Mouse (Mus musculus): ENCODE data around the gene Rasd1. TPM values are rescaled to one million over a fixed set of nuclear protein-coding genes. Genes with fewer than 3 reads are reported as not detected.

The Rasd1 gene
- polyA plus RNA-seq, 1 experiment from 2014 or later = 1.9 TPM

DNA sequence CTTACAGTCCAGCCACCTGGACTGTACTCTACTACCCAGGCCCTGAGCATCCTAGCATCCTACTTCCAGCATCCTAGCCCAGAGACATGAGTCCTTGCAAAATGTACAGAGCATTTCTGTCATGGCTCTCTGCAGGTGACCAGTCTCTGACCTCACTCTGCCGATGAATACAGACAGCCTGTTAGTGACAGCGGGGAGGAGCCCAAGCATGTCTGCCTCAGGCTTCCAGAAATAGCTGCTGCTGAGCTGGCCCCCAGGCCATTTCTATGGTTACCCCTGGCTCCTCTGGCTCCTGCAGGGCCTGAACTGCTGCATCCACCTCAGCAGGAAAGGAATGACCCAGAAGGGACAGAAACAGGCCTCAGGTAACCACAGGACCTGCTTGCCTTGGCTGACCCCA, 6.9 kb upstream of the Rasd1 start:
- no peak for ATAC-seq (ENCODE audit: low FRiP score, low read depth)
- WGBS = 84% methylated on average over 2 of the region's 2 CpGs
- H3K27ac ChIP-seq (replicated peaks) = no peak overlapping the region
- H3K4me2 ChIP-seq (replicated peaks) = no peak overlapping the region
- H3K9ac ChIP-seq (replicated peaks) = peak overlapping the region; percentile 20; the same call in 1 of the 2 replicates
- peaks cover 11% of the 10 kb centered on the region; the same call in 1 of the 2 replicates for H3K4me1 ChIP-seq
- H3K4me3 ChIP-seq = no peak overlapping the region
- H3K36me3 ChIP-seq = no peaks in the 10 kb centered on the region
- no peaks in the 10 kb centered on the region for H3K9me3 ChIP-seq
- H3K27me3 ChIP-seq = peaks cover 12% of the 10 kb centered on the region

DNA sequence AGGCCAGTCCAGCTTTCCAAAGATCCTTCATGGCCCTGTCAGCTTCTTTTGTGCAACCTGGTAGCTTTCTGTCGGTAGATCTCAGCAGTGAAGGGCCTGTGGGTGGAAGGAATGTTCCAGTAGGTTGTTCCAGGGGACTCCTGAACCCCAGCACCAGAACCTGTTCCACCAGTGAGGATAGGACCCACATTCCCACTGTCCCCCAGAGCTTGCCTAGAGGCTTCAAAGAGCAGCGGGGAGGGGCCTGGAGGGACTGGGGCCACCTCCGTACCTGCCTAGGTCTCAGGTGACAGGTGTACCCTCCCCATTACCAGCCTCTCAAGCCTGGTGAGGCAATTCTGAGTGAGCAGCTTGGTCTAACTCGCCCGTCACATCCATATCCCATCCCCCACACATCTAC, 6.0 kb upstream of the Rasd1 start:
- no peak for ATAC-seq (ENCODE audit: low FRiP score, low read depth)
- peaks cover 19% of the 10 kb centered on the region for H3K27me3 ChIP-seq

DNA sequence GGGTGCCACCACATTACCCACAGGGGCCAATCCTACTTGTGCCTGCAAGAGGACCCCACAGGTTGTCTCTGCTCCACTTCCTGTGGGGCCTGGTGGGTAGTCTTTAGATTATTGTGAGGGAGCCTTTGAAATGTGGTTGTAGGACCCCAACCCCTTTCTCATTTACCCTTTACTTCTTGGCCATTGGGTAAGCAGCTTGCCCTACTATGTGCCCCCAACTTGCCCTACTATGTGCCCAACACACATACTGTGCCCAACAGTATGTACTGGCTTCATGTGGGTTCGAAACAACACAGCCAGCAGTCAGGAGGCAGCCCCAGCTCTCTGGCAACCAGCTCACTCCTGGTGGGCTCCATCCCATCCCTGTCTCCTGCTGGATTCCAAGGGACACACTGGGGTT, 3.0 kb upstream of the Rasd1 start:
- 94% methylated on average over 1 of the region's 1 CpGs for WGBS
- Histone ChIP-seq H3K27me3 (peaks cover 39% of the 10 kb centered on the region), H3K4me1 (peaks cover 31% of the 10 kb centered on the region)

More for the DNA sequence above, 6.0 kb upstream of the Rasd1 start:
- peaks cover 14% of the 10 kb centered on the region for H3K4me1 ChIP-seq
- H3K27ac ChIP-seq (replicated peaks) = no peak overlapping the region
- H3K4me2 ChIP-seq (replicated peaks) = no peak overlapping the region
- no peaks in the 10 kb centered on the region for H3K9me3 ChIP-seq
- whole genome bisulfite sequencing = 85% methylated on average over 5 of the region's 5 CpGs
- H3K36me3 ChIP-seq = no peaks in the 10 kb centered on the region
- no peak overlapping the region for H3K4me3 ChIP-seq
- H3K9ac ChIP-seq (replicated peaks) = no peak overlapping the region

DNA sequence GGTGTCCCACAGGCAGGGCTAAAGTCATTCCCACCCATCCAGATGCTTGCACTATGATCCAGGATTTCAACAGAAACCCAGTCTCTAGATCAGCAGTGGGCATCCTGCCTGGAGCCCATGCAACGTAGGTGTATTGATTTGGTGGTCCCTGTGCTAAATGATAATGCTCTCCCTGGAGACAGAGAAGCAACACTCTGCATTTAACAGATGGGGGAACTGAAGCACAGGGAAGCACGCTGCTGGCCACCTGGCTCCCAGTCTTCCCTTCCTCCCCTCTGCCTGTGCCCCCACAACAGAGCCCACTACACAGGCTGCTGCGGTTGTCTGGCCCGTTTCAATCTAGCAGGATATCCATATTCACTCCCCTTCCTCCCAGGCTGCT, 1.3 kb upstream of the Rasd1 start:
- H3K4me2 ChIP-seq (replicated peaks) = no peak overlapping the region
- peaks cover 27% of the 10 kb centered on the region for H3K4me1 ChIP-seq
- no peak overlapping the region for H3K27ac ChIP-seq (replicated peaks)
- peaks cover 16% of the 10 kb centered on the region for H3K36me3 ChIP-seq
- peaks cover 46% of the 10 kb centered on the region for H3K27me3 ChIP-seq
- WGBS = 60% methylated on average over 4 of the region's 4 CpGs
- H3K9ac ChIP-seq (replicated peaks) = no peak overlapping the region
- no peaks in the 10 kb centered on the region for H3K9me3 ChIP-seq
- no peak overlapping the region for H3K4me3 ChIP-seq
- ATAC-seq (ENCODE audit: low FRiP score, low read depth) = no peak

More for the DNA sequence above, 3.0 kb upstream of the Rasd1 start:
- no peak overlapping the region for H3K9ac ChIP-seq (replicated peaks)
- no peaks in the 10 kb centered on the region for H3K9me3 ChIP-seq
- 0 out of 2 replicates have a peak, but pooled peaks cover under 1% of the 10 kb centered on the region for H3K36me3 ChIP-seq
- no peak overlapping the region for H3K4me2 ChIP-seq (replicated peaks)
- H3K27ac ChIP-seq (replicated peaks) = no peak overlapping the region
- no peak for ATAC-seq (ENCODE audit: low FRiP score, low read depth)
- H3K4me3 ChIP-seq = no peak overlapping the region

DNA sequence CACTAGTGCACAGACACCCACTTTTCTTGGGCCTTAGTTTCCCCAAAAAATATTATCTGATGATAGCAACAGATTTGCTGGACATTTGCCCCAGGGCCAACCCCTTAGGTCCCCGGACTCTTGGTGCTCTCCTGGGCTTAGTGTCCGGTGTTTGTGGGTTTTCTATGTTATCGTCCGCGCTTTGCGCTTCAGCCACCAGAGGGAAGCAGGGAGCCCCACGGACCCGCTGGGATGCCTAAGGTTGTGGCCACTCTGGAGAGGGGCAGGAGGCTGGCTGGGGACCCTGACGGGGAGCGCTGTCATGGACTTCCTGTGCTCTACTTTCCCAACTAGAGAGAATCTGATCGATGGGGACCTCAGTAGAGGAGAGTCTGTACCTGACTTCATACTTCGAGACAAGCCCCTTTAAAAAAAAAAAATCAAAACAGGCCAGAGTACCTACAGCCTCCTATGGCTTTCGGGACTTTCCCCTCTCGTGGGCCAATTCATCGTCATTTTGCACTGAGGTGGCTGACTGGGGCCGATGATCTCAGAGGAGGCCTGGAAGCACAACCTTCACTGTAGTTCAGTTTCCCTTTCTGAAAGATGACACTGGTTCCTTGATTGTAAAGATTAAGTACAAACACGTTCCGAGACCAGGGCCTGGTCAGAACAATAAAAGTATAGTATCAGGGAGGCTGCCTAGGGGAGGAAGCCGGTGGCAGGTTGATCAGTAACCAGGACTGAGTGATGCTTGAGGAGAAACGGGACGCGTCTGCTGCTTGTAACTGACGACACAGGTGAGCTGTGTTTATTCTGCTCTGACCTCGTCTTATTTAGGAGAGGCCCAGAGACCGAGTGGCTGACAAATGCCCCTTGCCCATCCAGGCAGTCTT, 720 bp upstream of the Rasd1 start:
- Histone ChIP-seq H3K4me2 (replicated peaks) (peak overlapping the region; percentile 89), H3K4me1 (peaks cover 27% of the 10 kb centered on the region), H3K9me3 (no peaks in the 10 kb centered on the region), H3K36me3 (peaks cover 22% of the 10 kb centered on the region), H3K9ac (replicated peaks) (peak overlapping the region; percentile 47; the same call in 1 of the 2 replicates), H3K27me3 (peaks cover 46% of the 10 kb centered on the region), H3K4me3 (peak overlapping the region; percentile 45), H3K27ac (replicated peaks) (no peak overlapping the region)
- 38% methylated on average over 25 of the region's 25 CpGs for WGBS
- peak; percentile 60; the same call in 1 of the 2 replicates for ATAC-seq (ENCODE audit: low FRiP score, low read depth)

DNA sequence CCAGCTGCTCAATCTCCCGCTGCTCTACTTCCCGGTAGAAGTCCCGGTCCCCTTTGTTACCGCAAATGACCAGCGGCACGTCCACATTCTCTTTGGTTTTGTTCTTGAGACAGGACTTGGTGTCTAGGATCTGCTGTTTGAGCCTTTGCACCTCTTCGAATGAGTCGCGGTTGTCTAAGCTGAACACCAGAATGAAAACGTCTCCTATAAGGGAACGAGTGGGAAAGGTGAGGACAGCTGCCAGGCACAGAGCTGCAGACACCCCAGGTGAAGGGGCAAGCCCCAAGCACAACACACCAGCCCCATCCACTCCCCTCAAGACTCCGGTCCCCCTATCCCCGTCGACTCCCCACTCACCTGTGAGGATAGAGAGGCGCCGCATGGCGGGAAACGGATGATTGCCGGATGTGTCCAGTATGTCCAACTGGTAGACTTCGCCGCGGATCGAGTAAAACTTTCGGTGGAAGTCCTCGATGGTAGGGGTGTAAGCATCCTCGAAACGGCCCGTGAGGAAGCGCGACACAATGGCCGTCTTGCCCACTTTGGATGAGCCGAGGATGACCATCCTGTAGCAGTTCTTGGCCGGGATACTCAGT, 483 bp downstream of the Rasd1 start:
- peaks cover 24% of the 10 kb centered on the region for H3K36me3 ChIP-seq
- peak overlapping the region; percentile 45 for H3K4me3 ChIP-seq
- no peak for ATAC-seq (ENCODE audit: low FRiP score, low read depth)
- no peaks in the 10 kb centered on the region for H3K9me3 ChIP-seq
- H3K27ac ChIP-seq (replicated peaks) = no peak overlapping the region
- H3K9ac ChIP-seq (replicated peaks) = peak overlapping the region; percentile 47
- peak overlapping the region; percentile 89 for H3K4me2 ChIP-seq (replicated peaks)
- 2% methylated on average over 33 of the region's 33 CpGs for WGBS
- peaks cover 27% of the 10 kb centered on the region for H3K4me1 ChIP-seq
- H3K27me3 ChIP-seq = peaks cover 46% of the 10 kb centered on the region

DNA sequence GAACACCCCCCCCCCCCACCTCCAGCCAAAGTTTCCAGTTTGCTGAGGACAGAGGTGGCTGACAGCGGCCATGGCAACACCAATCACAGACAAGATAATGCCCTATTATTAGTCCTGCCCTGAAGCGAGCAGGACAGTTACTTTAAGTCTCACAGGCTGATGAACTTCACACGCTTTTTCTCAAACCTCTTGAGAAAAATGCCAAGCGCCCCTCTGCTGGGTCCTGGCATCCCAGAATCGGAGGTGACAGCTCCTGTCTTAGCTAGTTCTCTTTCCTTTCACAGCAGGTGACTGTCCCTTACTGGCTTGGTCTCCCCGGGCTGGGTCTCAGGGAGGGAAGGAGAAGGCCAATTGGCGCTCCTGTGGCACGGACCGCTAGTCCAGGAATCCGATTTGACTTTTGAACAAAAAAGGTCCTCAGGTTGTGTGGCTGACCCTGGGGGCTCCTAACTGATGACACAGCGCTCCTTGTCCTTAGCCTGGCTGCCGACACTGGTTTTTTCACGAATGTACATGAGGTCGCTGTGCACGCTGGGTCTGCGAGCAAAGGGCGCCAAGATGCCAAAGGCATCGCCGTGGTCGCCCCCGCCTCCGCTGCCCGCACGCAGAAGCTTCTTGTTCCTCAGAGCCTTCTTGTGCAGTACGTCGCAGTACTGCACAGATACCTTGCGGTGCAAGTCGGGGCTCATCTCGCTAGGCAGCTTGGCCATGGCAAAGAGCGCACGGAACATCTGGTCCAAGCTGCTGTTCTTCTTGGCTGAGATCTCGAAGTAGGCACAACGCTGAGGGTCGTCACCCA, 1.2 kb downstream of the Rasd1 start:
- Histone ChIP-seq H3K4me3 (peak overlapping the region; percentile 45), H3K9ac (replicated peaks) (peak overlapping the region; percentile 47; the same call in 1 of the 2 replicates), H3K9me3 (no peaks in the 10 kb centered on the region), H3K4me1 (peaks cover 27% of the 10 kb centered on the region), H3K27me3 (peaks cover 46% of the 10 kb centered on the region), H3K36me3 (peaks cover 24% of the 10 kb centered on the region), H3K27ac (replicated peaks) (no peak overlapping the region), H3K4me2 (replicated peaks) (peak overlapping the region; percentile 89)
- WGBS = 6% methylated on average over 34 of the region's 34 CpGs
- ATAC-seq (ENCODE audit: low FRiP score, low read depth) = no peak

DNA sequence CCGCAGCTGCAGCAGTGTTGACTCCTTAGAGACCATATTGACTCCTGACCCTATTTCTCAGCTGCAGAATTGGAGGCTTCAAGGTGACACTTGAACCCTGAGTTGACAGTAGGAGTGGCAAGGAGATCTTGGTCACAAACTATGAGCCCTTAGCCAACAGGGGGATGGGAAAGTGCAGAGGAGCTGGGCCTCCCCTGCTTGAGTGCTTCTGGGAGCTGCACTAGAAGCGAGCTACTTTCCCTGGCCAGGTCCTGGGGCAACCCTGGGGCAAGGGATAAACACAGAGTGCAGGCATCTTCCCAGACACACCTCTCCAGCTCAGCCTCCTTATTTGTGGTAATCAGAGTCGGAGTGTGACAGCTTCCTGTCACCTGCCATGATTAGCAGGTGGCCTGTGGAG, 2.2 kb downstream of the Rasd1 start:
- 64% methylated on average over 3 of the region's 3 CpGs for WGBS
- no peak for ATAC-seq (ENCODE audit: low FRiP score, low read depth)
- Histone ChIP-seq H3K4me3 (no peak overlapping the region), H3K4me2 (replicated peaks) (no peak overlapping the region), H3K9me3 (no peaks in the 10 kb centered on the region), H3K27ac (replicated peaks) (no peak overlapping the region), H3K9ac (replicated peaks) (no peak overlapping the region), H3K27me3 (peaks cover 46% of the 10 kb centered on the region), H3K36me3 (peaks cover 24% of the 10 kb centered on the region), H3K4me1 (peaks cover 27% of the 10 kb centered on the region)

DNA sequence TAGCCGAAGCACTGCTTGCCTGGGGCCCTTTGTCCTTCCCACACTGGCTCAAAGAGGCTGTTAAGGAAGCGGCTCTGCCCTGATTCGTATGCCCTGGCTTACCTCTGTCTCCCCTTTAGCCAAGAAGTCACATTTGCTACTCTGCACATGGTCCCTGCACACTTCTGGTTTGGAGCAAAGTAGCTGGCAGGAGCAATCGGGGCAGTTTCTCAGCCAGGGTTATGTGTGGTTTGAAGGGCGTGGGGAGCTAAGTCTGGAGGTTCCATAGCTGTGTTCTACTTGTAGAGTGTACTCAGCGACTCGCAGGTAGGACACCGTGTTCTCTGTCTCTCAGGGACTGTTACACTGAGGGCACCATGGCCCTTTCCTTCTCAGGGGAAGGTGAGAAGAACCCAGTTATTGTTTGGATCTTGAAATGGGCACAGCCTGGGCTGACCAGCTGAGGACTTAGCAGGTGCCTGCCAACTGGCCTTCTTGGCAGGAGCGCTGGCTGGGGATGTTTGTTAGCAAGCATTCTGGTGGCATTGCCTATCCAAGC, 3.3 kb downstream of the Rasd1 start:
- ATAC-seq (ENCODE audit: low FRiP score, low read depth) = no peak
- H3K4me2 ChIP-seq (replicated peaks) = no peak overlapping the region
- 90% methylated on average over 9 of the region's 9 CpGs for WGBS

DNA sequence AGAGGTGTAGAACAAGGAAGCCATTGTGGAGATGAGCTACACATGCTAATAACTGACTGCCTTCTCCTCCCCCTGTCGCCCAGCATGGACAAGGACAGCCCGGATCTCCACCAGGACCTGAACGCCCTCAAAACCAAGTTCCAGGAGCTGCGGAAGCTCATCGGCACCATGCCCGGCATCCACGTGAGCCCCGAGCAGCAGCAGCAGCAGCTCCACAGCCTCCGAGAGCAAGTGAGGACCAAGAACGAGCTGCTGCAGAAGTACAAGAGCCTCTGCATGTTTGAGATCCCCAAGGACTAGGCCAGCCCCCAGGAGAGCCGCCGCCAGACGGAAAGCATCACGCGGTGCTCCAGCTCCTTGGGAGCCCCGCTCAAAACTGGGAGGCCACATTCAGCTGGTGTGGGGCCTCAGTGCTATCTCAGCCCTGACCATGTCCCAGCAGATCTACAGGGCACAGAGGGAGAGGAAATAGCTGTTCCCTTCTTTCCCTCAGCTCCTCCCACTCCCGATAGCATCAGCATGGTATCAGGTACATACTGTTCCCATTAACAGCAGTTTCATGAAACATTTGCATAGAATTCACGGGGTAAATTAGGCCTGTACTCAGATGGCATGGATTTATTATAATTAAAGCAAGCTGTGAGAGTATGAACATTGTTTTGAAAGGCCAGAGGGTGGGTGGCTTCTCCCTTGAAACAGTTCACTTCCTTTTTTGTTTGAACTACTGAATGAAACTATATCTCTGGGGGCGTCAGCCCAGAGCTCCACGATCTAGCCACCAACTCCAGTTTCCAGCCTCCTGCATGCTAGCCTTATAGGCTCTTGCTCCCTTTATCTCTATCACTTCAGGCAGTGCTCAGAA, 4.0 kb downstream of the Rasd1 start:
- ATAC-seq (ENCODE audit: low FRiP score, low read depth) = no peak
- Histone ChIP-seq H3K36me3 (peaks cover 24% of the 10 kb centered on the region), H3K9me3 (no peaks in the 10 kb centered on the region), H3K4me1 (peaks cover 24% of the 10 kb centered on the region), H3K4me2 (replicated peaks) (no peak overlapping the region), H3K27me3 (peaks cover 36% of the 10 kb centered on the region), H3K27ac (replicated peaks) (no peak overlapping the region), H3K4me3 (no peak overlapping the region), H3K9ac (replicated peaks) (no peak overlapping the region; the same call in 1 of the 2 replicates)
- WGBS = 81% methylated on average over 20 of the region's 20 CpGs

More for the DNA sequence above, 3.3 kb downstream of the Rasd1 start:
- no peak overlapping the region for H3K4me3 ChIP-seq
- no peak overlapping the region for H3K9ac ChIP-seq (replicated peaks)
- H3K9me3 ChIP-seq = no peaks in the 10 kb centered on the region
- H3K4me1 ChIP-seq = peaks cover 25% of the 10 kb centered on the region
- H3K36me3 ChIP-seq = peaks cover 24% of the 10 kb centered on the region
- peaks cover 43% of the 10 kb centered on the region for H3K27me3 ChIP-seq
- no peak overlapping the region for H3K27ac ChIP-seq (replicated peaks)

DNA sequence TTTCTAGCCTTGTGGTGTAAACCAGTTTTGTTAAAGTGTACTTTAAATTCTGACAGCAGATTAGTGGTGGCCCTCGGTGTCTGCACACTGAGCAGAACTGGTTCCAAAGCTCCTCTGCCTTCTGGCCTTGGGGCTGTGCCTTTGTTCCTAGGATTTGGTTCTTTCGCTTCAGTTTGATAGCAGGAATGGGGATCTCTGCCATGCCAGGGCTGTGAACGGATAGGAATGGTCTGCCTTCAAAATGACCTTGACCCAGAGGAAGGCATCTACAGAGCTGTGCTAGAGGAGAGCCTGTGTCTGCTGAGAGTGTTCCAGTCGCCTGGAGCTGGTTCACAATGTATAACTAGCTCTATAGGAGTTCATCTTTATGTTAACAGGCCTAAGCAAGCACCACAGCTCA, 5.3 kb downstream of the Rasd1 start:
- Histone ChIP-seq H3K27me3 (peaks cover 24% of the 10 kb centered on the region), H3K4me1 (peaks cover 12% of the 10 kb centered on the region), H3K27ac (replicated peaks) (no peak overlapping the region), H3K9ac (replicated peaks) (no peak overlapping the region), H3K9me3 (no peaks in the 10 kb centered on the region), H3K36me3 (peaks cover 24% of the 10 kb centered on the region), H3K4me3 (no peak overlapping the region), H3K4me2 (replicated peaks) (no peak overlapping the region)
- 81% methylated on average over 4 of the region's 4 CpGs for WGBS
- no peak for ATAC-seq (ENCODE audit: low FRiP score, low read depth)
